Comparison of ENCODE assay signal across 20 mouse cellular contexts in the genomic region with DNA sequence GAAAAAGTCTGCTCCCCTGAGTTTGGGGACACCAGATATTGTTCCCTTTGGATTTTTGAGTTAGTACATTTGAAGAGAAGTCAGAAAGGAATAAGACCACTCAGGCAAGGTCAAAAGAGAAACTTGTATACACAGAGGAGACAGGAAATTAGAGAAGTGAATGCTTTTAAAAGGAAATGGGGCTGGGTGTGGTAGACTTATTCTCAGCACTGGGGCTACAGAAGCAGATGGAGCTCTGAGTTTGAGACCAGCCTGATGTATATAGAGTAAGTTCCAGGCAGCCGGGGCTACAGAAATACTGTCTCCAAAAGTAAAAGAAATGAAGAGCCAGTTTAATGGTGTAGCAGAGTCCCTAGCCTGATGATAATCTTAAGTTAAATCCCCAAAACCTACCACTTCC. TPM values are rescaled to one million over a fixed set of nuclear protein-coding genes. Genes with fewer than 3 reads are reported as not detected.
"Had no signal": no experiment of that assay in that cellular context is flagged by ENCODE, and none has a peak within 500 bp of the region (broad histone marks: within the 10 kb centered on the region; RNA-seq: fewer than 3 reads in every experiment).

No protein-coding gene starts in this region.

- DNase-seq: kidney, adult 18-20 months; kidney, adult 9 months; kidney, postnatal 14 days; layer of hippocampus, adult 9-11 months; left cerebral cortex, postnatal 4 days; liver, postnatal 0 days; lung, embryonic 14.5 days; lung, postnatal 10 days; lung, postnatal 4 days; thymus, postnatal 25 days had no signal

- ATAC-seq: intestine, embryonic 16.5 days; liver, postnatal 0 days; midbrain, embryonic 13.5 days; midbrain, embryonic 16.5 days had no signal

- H3K27ac ChIP-seq: layer of hippocampus, adult 2 months; limb, embryonic 12.5 days; limb, embryonic 15.5 days; liver, embryonic 14.5 days; midbrain, embryonic 13.5 days; stomach, embryonic 15.5 days had no signal

- H3K9me3 ChIP-seq: limb, embryonic 12.5 days; limb, embryonic 15.5 days; midbrain, embryonic 13.5 days; stomach, embryonic 15.5 days had no signal

- H3K27me3 ChIP-seq: limb, embryonic 12.5 days; limb, embryonic 15.5 days; midbrain, embryonic 13.5 days; stomach, embryonic 15.5 days had no signal

- H3K9ac ChIP-seq: limb, embryonic 12.5 days; limb, embryonic 15.5 days; liver, embryonic 14.5 days; liver, postnatal 0 days; lung, embryonic 14.5 days; midbrain, embryonic 13.5 days; stomach, embryonic 15.5 days had no signal

- H3K4me1 ChIP-seq: limb, embryonic 12.5 days; limb, embryonic 15.5 days; midbrain, embryonic 13.5 days; stomach, embryonic 15.5 days had no signal

- H3K4me3 ChIP-seq: layer of hippocampus, adult 2 months; limb, embryonic 12.5 days; limb, embryonic 15.5 days; midbrain, embryonic 13.5 days; stomach, embryonic 15.5 days had no signal

- H3K4me2 ChIP-seq: limb, embryonic 12.5 days; limb, embryonic 15.5 days; liver, embryonic 11.5 days; lung, embryonic 14.5 days; midbrain, embryonic 13.5 days; stomach, embryonic 15.5 days had no signal

RNA-seq across cellular contexts. Expression of a gene that starts 39.3 kb away (rescaled TPM):
- total RNA-seq: layer of hippocampus, postnatal 25 days had no signal
- polyA plus RNA-seq: lung, embryonic 14.5 days; stomach, embryonic 15.5 days had no signal
